Mouse (Mus musculus): Measurements from ENCODE around the gene Tiparp. TPM values are rescaled to one million over a fixed set of nuclear protein-coding genes. Genes with fewer than 3 reads are reported as not detected.

Tiparp gene
- 10 to 100 TPM; 13.7 to 17.3 TPM for total RNA-seq (2021)

DNA sequence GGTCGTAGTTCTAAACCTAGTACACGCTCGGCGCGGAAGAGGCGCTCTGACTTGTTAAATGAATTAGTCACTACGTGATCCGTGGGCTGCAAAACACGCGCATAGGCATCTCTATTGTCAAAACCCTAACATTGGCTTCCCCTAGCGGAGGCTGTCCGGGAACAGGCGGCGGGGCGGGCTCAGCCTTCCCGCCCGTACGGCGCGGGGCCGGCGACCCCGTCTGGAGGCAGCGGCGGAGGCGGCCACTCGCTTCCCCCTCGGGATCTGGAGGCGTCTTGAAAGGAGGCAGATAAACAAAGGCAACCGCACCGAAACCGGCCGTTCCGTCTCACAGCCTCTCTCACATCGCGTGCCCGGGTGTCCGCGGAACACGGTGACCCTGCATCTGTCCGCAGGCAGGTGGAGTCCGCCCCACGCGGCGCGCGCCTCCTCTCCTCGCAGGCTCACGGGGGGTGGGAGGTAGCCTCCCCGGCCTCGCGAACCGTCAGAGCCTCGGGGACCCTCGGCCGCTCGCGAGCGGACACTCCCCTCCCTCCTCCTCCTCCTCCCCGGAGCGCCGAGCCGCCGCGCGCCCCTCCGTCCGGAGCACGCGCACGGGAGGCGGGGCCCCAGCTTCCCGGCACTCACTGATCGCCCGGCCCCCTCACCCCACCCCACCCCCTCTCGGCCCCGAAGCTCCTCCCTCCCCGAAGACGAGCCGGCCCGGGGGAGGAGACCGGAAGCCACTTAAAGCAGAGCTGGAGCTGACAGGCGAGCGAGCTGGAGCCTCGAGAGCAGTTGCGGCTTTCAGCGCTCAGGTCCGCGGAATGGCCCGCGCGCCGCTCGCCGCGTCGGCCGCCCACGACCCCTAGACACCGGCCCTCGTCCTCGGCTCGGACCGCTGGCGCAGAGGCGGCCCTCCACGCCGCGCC lies at the start of gene Tiparp:
Tiparp (plus strand) TSS at position 720 of the 911 bp plus-strand sequence.
- DNase-seq = peak; percentile 96
- intact Hi-C loops (cut with DNase I) = loop anchor here (5.0 to 10.0 kb wide), 5 partner anchors 63 to 399 kb away; no protein-coding TSS in a partner anchor

DNA sequence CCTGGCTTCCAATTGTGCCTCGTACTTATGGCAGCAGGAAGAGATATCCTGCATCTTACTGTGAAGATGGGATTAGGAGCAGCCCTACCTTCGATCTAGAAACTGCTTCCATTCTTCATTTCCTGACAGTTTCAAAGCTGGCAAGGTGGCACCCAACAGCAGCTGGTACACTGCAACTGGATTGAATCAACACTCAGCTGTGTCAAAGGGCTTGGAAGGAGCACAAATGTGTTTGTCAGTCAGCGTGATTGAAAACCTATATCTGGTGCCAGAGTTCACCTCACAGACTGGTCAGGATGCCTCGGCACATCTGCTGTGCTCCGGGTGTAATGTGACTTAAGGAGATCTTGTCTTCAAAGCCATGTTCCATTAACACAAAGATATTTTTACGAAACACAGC lies 47.5 kb upstream of the Tiparp start:
- intact Hi-C loops (cut with DNase I) = no loop called here
- DNase-seq = no peak

DNA sequence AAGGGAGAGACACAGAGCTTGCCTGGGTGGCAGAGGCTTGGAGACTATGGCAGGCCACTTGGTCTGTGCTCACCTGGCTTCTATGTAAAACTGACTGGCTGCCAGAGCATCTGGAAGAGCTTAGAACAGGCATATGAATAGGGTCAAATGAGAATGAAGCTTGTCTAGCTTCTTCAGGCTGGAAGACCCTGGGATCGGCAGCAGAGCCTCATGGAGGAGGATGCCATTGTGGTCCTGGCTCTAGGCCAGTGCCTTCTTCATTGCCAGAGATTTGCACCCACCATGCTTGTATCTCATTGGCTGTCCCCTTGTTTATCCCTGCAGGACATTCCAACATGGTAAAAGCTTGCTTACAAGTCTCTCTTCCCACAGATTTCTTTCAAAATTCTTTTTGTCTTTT lies 45.9 kb upstream of the Tiparp start:
- intact Hi-C loops (cut with DNase I) = no loop called here
- DNase-seq = peak; percentile 51

DNA sequence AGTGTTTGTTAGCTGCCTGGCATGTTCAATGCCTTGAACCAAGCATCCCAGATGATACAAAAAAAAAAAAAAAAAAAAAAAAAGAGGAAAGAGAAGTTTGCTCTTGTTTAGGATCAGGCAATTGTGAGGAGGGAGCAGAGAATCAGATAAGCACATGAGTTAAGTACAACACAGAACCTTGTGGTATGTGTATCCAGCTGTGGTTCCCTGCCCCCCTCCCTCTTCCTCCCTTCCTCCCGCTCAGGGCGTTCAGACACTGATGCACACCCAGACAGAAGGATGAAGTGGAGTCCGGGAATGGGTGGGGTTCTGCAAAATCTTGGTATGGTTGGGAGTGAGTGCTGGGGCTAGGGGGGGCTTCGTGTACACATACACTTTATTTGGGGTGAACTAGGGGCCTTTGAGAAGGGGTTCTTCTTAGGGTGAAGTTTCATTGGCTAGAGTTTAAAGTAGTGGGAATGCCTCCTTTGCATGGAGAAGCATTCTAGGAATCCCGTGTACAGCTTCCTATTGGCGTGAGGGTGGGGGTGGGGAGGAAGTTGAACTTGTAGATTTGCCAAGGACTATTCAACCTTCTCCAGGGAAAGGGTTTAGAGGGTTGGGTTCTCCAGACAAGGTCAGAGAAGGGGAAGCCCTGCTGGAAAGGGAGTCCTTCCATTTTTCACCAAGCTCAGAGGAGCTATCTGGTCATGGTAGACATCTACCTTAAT lies 45.4 kb upstream of the Tiparp start:
- no peak for DNase-seq
- intact Hi-C loops (cut with DNase I) = no loop called here

DNA sequence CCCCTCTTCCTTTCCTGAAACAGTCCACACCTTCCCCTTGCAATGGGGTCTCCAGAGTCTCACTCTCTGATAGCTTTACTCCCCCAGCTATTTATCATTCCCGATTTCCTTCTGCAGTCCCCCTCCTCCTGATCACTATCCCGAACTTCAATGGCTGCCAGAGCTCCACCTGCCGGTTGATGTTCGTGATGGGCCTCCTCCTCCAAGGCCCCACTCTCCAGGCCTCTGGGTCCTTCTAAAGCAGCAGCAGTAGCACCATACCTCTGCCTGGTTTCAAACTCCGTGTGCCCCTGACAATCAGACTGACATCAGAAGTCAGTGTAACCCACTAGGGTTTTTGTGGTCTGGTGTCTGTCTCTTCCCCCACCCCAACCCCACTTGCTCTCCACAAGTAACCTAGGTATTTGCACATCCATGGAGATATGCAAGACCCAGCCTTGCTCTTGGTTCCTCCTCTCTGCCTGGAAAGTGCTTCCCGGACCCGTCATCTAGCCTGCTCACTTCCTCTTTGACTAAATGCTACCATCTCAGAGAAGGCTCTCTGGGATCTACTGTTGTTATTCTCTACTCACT lies 44.0 kb upstream of the Tiparp start:
- no peak for DNase-seq
- intact Hi-C loops (cut with DNase I) = no loop called here

DNA sequence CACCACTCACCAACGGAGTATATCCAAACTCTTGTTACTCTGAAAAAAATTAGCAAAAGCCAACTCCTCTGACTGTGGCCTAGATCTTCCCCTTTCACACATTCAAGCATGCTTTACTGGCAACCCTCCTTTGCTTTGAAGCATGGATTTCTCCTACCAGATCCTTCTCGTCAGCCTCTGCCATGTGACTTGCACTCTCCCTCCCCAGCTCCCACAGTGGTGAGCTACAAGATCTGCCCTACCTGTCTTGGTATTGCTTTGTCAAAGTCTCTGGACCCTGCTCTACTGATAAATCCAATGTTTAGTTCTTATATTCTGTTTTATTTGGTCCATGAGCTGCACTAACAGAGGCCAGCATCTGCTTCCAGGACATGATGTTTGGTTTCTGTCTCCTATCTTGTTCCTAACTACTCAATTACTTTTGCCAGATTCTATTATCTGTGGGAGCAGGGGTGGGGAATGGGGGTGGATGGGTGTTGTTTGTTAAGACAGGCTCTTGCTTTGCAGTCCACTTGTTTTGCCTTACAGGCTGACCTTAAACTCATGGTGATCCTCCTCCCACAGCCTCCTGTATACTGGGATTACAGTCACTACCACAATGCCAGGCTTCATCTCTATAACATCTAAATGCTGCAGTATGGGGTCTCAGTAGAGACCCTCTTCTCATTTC lies 40.7 kb upstream of the Tiparp start:
- no peak for DNase-seq
- intact Hi-C loops (cut with DNase I) = no loop called here

DNA sequence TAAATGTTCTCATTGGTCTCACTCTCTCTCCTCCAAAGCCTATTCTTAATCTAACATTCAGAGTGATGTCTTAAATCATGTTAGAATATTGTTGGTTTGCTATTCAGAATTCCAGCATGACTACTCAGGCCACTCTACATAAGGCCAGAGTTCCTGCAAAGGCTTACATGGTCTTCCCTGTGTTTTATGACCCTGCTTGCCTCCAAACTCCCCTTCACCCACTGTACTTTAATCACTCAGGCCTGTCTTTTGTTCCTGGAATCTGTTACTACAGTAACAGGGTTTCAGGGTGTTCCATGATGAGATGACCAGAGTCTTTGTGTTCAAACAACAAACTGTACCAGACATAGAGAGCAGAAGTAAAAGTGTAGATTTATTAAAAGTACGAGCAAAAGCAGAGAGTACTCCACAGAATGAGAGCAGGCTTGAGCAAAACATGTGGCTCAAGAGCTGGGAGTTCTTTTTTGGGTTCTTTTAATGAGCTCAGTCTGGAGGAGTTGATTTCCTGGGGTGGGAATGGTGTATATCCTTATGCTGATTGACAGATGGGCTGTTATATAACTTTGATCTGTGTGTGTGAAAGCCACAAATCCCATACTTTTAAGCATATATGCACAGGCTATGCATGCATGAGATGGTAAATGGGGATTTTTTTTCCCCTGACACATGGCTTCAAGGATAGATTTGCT lies 39.5 kb upstream of the Tiparp start:
- DNase-seq = no peak
- intact Hi-C loops (cut with DNase I) = no loop called here

DNA sequence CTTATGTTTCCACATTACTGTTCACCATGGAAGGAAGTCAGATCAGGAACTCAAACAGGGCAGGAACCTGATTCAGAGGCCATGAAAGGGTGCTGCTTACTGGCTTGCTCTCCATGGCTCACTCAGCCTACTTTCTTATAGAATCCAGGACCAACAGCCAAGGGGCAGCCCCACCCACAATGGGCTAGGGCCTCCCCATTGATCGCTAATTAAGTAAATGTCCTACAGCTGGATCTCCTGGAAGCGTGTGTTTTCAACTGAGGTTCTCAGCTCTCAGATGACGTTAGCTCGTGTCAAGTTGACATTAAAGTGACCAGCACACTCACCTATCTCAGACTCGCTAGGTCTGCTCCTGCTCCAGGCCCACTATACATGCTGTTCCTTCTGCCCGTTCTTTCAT lies 38.6 kb upstream of the Tiparp start:
- no peak for DNase-seq
- intact Hi-C loops (cut with DNase I) = no loop called here

DNA sequence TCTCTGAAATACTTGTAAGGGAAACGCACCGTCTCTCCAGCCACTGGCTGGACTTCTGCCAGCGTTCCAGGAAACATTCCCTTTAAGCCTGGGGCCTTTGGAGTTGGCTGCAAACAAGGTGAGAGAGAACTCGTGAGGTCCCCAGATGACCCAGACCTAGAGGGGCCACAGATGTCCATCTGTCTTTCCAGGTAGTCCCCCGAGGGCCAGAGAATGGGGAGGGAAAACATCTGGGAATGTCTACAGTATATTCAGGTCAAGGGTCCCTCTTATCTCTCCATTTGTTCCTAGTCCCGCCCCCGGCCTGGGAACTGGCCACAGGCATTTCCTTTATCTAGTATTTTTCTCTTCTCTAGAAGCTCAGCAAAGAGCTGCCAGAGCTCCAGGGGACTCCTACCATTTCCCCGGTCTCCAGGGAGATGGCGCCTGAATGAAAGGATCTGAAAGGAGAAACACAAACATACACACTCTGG lies 33.9 kb upstream of the Tiparp start:
- DNase-seq = peak; percentile 48
- intact Hi-C loops (cut with DNase I) = no loop called here

DNA sequence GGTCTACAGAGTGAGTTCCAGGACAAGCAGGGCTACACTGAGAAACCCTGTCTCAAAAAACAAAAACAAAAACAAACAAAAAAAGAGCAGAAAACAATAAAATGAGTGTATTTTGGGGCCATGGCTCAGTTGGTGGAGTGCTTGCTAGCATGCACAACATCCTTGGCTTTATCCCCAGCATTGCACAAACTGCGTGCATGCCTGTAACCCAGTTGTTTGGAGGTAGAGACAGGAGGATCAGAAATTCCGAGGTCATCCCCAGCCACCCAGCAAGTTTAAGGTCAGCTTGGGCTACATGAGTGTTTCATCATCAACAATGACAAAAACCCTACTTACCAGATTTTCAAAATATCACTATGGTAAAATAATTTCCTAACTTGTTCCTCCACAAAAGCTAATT lies 20.4 kb upstream of the Tiparp start:
- DNase-seq = no peak
- intact Hi-C loops (cut with DNase I) = no loop called here

DNA sequence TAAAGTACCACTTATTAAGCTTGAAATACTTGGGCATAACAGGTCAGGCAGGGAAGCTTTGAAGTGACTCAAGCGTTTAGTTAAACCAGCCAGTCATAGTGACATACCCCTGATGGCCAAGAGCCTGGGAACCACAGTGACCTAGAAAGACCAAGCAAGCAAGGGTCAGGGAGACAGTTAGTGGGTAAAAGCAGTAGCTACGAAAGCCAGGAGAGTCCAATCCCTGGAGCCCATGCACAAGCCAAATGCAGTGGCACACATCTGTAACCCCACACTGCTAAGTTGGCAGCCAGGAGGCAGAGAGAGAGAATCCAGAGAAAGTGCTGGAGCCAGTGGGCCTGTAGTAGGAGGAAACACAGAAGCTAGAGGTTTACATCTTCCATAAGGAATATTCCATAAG lies 17.6 kb upstream of the Tiparp start:
- DNase-seq = no peak
- intact Hi-C loops (cut with DNase I) = no loop called here

DNA sequence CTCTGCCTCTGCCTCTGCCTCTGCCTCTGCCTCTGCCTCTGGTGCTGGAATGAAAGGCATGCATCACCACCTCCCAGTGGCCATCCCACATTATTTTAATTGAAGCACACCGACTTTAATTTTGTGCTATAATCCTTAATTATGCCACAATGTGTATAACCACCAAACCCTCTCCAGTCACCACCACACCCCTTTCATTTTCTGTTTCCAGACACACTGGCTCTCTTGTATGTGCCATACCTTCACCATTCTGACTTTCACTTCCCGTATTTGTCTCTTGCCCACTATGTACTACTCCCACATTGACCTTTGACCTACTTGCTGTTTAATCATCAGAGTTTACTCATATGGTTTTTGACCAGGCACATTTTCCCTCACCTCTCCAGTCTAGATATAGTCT lies 12.5 kb upstream of the Tiparp start:
- intact Hi-C loops (cut with DNase I) = no loop called here
- DNase-seq = no peak

DNA sequence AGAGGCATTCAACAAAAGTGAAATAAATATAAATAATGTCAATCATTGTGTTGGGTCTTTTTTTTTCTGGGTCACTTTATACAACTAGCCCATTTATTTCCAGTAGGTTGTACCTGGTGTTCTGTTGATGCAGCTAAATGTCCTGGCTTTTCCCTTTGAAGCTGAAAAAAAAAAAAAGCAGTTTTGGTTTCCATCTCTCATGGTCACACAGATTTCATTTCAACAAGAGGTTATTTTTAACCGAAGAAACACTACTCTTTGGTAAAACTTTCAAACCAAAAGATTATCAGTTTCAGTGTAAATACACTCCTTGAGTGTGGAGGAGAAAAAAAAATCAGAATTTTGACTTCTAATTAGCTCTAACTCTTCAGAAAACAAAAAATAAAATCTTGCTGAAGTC lies 11.7 kb upstream of the Tiparp start:
- no peak for DNase-seq
- intact Hi-C loops (cut with DNase I) = no loop called here

DNA sequence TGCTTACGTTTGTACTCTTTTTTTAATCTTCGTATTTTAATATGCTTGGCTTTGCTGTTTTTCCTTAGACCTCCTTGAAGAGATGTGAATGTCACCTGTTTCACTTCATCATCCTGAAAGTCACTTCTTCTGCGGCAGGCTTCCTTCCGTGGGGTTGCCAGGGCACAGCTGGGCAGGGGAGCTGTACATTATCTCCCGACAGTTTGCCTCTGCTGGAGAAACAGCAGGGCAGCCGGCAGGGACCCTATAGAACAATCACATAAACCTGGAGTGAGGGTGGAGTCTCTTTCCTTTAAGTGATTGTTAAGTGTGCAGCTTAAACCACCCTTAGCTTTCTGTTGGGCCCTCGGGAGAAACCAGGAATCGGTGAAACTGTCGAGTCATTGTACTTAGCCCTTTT lies 11.1 kb upstream of the Tiparp start:
- intact Hi-C loops (cut with DNase I) = no loop called here
- no peak for DNase-seq

DNA sequence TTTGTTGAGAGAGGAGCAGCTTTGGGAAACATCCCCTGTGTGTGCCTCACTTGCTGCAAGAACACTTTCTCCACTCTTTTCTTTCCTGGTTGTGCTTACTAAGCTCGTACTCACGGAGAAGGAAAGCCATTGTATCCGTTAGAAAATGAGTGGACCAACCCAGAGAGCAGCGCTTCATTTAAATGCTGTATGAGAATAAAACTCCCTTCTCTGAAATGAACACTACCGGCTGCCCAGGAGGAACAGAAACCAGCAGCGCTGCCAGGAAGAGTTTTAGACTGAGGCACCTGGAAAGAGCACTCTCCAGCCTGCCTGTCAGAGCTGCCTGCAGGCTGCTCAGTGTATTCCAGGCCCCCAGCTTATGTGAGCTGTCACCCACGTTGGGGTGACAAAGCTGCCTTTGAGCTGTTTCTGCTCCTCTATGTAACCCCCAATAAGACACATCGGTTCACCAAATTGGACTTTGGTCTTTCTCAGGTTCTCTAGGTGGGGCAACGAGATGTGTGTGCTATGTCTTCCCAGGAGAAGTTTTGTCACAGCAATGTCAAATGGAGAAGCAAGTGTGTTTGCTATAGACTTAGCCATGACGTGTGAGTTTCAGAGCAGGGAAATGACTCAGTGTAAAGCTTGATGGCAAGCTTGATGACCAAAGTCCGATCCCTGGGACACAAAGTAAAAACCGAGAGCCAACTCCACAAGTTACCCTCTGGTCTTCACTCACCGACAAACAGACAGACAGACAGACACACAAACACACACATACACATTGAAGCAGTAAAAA lies 10.3 kb upstream of the Tiparp start:
- intact Hi-C loops (cut with DNase I) = no loop called here
- no peak for DNase-seq

DNA sequence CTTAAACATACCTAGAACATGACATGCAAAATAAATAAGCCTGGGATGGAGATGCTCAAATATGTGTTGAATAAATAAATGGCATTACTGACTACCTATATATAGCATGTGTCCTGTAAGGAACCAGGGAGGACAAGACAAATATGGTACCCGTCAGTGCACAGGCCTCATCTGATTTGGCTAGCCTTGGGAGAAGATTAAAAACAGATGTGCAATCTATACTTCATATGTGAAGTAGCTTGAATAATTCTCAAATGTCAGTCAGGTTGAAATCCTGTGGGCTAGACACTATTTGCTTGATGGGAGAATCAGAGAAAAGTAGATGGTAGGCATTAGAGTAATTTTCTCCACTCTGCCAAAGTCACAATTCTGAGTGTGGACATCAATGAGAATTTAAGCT lies 6.8 kb upstream of the Tiparp start:
- DNase-seq = no peak
- intact Hi-C loops (cut with DNase I) = loop anchor here (10.0 kb wide), 2 partner anchors 57 to 137 kb away; no protein-coding TSS in a partner anchor

DNA sequence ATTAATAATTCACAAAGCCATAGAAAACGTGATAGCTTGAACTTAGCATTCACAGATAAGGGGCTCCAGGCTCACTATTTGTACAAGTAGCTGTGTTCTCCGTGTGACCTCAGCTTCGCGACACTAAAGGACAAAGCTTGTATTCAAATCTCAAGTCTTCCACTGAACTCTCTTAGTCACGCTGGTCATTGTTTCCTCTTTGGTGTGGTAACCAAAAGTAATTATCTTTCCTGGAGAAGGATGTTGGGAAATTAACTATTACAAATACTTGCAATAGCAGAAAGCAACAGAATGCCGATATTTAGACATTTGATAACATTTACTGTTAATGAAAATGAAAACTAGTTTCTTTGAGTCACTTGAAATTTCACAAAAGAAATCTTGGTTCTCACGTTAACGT lies 4.8 kb upstream of the Tiparp start:
- intact Hi-C loops (cut with DNase I) = loop anchor here (10.0 kb wide), 2 partner anchors 59 to 139 kb away; no protein-coding TSS in a partner anchor
- DNase-seq = no peak

DNA sequence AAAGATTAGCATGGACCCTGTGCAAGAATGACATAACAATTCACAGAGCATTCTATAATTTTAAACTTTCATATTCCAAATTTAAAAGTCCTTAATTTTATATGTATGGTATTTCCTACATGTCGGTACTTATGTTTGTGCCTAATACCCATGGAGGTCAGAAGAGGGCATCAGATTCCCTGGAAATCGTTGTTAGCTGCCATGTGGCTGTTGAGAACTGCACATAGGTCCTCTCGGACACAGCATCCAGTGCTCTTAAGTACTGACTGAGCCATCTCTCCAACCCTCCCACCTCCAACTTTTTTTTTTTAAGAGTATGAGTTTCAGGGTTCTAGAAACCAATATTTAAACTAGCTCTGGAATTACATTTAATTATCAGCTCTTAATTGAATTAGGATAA lies 2.5 kb upstream of the Tiparp start:
- intact Hi-C loops (cut with DNase I) = loop anchor here (5.0 to 10.0 kb wide), 5 partner anchors 61 to 402 kb away; no protein-coding TSS in a partner anchor
- DNase-seq = no peak

DNA sequence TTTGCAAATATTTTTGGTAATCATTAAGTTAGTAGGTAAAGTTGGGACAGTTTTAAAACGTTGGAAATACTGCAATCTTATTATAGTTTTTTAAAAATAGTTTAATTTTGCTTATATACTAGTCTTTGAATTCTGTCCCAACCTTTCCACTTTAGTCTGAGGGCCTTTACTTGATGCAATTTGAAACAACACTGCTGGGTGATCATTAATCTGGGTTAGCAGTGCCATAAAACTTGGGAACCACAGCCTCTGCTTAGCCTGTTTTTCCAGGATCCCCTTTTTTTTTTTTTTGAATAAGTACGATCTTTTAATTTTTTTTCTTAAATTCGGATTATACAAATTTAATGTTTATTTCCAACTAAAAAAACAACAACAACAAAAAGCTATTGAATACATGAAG lies 1.0 kb upstream of the Tiparp start:
- no peak for DNase-seq
- intact Hi-C loops (cut with DNase I) = loop anchor here (5.0 to 10.0 kb wide), 5 partner anchors 62 to 400 kb away; no protein-coding TSS in a partner anchor
